Mouse (Mus musculus) stomach, embryonic 16.5 days (tissue): ENCODE measurements around the gene H2al1j. TPM values are rescaled to one million over a fixed set of nuclear protein-coding genes. Genes with fewer than 3 reads are reported as not detected.
"Not testable (repeated sequence)": the region's sequence is repeated elsewhere in the genome, so short reads cannot be mapped to it uniquely, and the experiment has no call there.

Experiments
- ATAC-seq: fragments of 200-750 bp; cut with Nextera tagmentation; 2 replicates; pipeline ENCODE4 v1.8.0; 2017; ENCODE audit warnings: moderate number of reproducible peaks, moderate TSS enrichment; ENCODE audit not compliant: insufficient read depth, low FRiP score
- H3K27ac ChIP-seq: fragments of 300-500 bp; sonication (generic); 2 replicates; pipeline ENCODE4 v1.5.1; 2014; ENCODE audit warnings: low read length
- H3K27me3 ChIP-seq: fragments of 300-500 bp; sonication (generic); 2 replicates; pipeline ENCODE4 v1.6.1; 2014; ENCODE audit warnings: low read length, control low read depth, mixed read lengths; ENCODE audit not compliant: control insufficient read depth, insufficient read depth
- H3K36me3 ChIP-seq: fragments of 300-500 bp; sonication (generic); 2 replicates; pipeline ENCODE4 v1.6.1; 2014; ENCODE audit warnings: low read length; ENCODE audit not compliant: control insufficient read depth, insufficient read depth
- H3K4me1 ChIP-seq: fragments of 300-500 bp; sonication (generic); 2 replicates; pipeline ENCODE4 v1.6.1; 2014; ENCODE audit warnings: low read length, control low read depth, mixed read lengths; ENCODE audit not compliant: control insufficient read depth, insufficient read depth
- H3K4me2 ChIP-seq: fragments of 300-500 bp; sonication (generic); 2 replicates; pipeline ENCODE4 v1.6.1; 2014; ENCODE audit warnings: low read depth, low read length, mixed read lengths
- H3K4me3 ChIP-seq: fragments of 300-500 bp; sonication (generic); replicated peaks from 2 replicates; pipeline ENCODE4 v1.5.1; 2014; ENCODE audit warnings: mild to moderate bottlenecking, low read length
- H3K9ac ChIP-seq: fragments of 300-500 bp; sonication (generic); 2 replicates; pipeline ENCODE4 v1.6.1; 2014; ENCODE audit warnings: low read length
- H3K9me3 ChIP-seq: fragments of 300-500 bp; sonication (generic); replicated peaks from 2 replicates; pipeline ENCODE4 v1.6.1; 2016; ENCODE audit warnings: low read length, control low read depth; ENCODE audit not compliant: control insufficient read depth
- WGBS: fragments of 180-500 bp; shearing (Covaris S2); extraction: QIAGEN DNeasy Blood & Tissue Kit; methylation state at CpG from one replicate; pipeline ENCODE4 v1.1.7; 2014; 5-methylcytosine and 5-hydroxymethylcytosine counted together
- polyA plus RNA-seq: library from polyadenylated mRNA; unstranded; fragments of >200 nt; fragmentation: Nextera tagmentation; extraction: Ambion mirVana; gene quantifications from 2 replicates; pipeline ENCODE4 v1.2.1, GENCODE M21; 2015

Gene H2al1j
- polyA plus RNA-seq, 1 experiment from 2014 or later: not detected

DNA sequence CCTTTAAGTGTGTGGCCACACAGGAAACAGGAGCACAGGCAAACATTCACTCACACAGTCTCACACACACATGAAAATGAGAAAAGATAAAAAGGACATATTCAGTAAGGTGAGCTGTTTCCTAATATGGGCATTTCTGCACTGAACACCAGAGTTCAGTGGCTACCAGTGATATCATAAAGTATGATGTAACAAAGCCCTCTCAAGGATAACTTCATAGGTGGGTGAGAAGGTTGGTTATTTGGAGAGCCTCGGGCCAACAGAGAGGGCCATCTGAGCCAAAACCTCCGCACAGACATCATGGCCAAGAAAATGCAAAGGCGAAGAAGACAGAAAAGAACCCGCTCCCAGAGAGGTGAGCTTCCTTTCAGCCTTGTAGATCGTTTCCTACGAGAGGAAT lies 12.8 kb upstream of the H2al1j start, which contains the start of gene H2al1f:
H2al1f (plus strand) TSS at position 301 of the 400 bp plus-strand sequence.
- ATAC-seq, H3K36me3 ChIP-seq, H3K4me1 ChIP-seq, H3K4me3 ChIP-seq, H3K9me3 ChIP-seq, H3K27ac ChIP-seq, H3K4me2 ChIP-seq, H3K27me3 ChIP-seq, H3K9ac ChIP-seq: not testable (repeated sequence)
- WGBS: no CpG with 5 or more reads among the region's 6 CpGs

DNA sequence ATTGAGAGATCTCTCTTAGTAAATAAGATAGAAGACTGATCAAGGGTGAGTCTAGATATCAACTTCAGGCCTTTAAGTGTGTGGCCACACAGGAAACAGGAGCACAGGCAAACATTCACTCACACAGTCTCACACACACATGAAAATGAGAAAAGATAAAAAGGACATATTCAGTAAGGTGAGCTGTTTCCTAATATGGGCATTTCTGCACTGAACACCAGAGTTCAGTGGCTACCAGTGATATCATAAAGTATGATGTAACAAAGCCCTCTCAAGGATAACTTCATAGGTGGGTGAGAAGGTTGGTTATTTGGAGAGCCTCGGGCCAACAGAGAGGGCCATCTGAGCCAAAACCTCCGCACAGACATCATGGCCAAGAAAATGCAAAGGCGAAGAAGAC lies 9.7 kb upstream of the H2al1j start, which contains the start of gene H2al1g:
H2al1g (plus strand) TSS at position 301 of the 400 bp plus-strand sequence.
- not testable (repeated sequence) for H3K4me1 ChIP-seq, H3K4me2 ChIP-seq, H3K27me3 ChIP-seq, H3K9me3 ChIP-seq, ATAC-seq, H3K27ac ChIP-seq, H3K36me3 ChIP-seq, H3K9ac ChIP-seq, H3K4me3 ChIP-seq
- WGBS: no CpG with 5 or more reads among the region's 3 CpGs

DNA sequence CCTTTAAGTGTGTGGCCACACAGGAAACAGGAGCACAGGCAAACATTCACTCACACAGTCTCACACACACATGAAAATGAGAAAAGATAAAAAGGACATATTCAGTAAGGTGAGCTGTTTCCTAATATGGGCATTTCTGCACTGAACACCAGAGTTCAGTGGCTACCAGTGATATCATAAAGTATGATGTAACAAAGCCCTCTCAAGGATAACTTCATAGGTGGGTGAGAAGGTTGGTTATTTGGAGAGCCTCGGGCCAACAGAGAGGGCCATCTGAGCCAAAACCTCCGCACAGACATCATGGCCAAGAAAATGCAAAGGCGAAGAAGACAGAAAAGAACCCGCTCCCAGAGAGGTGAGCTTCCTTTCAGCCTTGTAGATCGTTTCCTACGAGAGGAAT lies 6.4 kb upstream of the H2al1j start, which contains the start of gene H2al1h:
H2al1h (plus strand) TSS at position 301 of the 400 bp plus-strand sequence.
- H3K9ac ChIP-seq, H3K9me3 ChIP-seq, H3K4me2 ChIP-seq, H3K27me3 ChIP-seq, ATAC-seq, H3K4me1 ChIP-seq, H3K36me3 ChIP-seq, H3K27ac ChIP-seq, H3K4me3 ChIP-seq: not testable (repeated sequence)
- WGBS: no CpG with 5 or more reads among the region's 6 CpGs

DNA sequence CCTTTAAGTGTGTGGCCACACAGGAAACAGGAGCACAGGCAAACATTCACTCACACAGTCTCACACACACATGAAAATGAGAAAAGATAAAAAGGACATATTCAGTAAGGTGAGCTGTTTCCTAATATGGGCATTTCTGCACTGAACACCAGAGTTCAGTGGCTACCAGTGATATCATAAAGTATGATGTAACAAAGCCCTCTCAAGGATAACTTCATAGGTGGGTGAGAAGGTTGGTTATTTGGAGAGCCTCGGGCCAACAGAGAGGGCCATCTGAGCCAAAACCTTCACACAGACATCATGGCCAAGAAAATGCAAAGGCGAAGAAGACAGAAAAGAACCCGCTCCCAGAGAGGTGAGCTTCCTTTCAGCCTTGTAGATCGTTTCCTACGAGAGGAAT lies 3.3 kb upstream of the H2al1j start, which contains the start of gene H2al1i:
H2al1i (plus strand) TSS at position 301 of the 400 bp plus-strand sequence.
- not testable (repeated sequence) for H3K27ac ChIP-seq, ATAC-seq, H3K4me1 ChIP-seq, H3K9ac ChIP-seq, H3K4me3 ChIP-seq, H3K9me3 ChIP-seq, H3K4me2 ChIP-seq, H3K36me3 ChIP-seq, H3K27me3 ChIP-seq
- 88% methylated on average over 2 of the region's 5 CpGs for WGBS

DNA sequence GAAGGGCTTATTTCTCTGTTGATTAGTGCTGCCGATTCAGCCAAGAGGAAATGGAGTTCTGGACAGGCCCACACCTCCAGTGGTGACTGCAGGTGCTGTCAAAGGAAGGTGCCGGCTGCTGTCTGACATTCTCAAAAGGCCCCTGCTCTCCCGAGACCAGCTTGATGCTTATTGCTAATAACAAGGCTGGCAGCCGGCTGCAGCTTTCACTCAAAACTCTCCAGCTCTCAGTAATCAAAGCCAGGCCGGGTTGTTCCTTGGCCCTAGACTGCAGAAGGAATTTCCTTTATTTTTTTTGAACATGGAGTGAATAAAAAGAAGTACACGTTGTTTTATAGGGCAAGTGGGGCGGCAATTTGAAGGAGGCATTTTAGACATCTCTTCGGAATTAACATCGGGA lies 18.1 kb downstream of the H2al1j start:
- 62% methylated on average over 9 of the region's 9 CpGs for WGBS
- Histone ChIP-seq H3K9ac (no peak overlapping the region), H3K9me3 (no peaks in the 10 kb centered on the region), H3K36me3 (no peaks in the 10 kb centered on the region), H3K4me3 (no peak overlapping the region), H3K27me3 (peaks cover 5% of the 10 kb centered on the region; the same call in 1 of the 2 replicates), H3K27ac (no peak overlapping the region), H3K4me2 (no peak overlapping the region), H3K4me1 (no peaks in the 10 kb centered on the region)
- ATAC-seq: no peak

DNA sequence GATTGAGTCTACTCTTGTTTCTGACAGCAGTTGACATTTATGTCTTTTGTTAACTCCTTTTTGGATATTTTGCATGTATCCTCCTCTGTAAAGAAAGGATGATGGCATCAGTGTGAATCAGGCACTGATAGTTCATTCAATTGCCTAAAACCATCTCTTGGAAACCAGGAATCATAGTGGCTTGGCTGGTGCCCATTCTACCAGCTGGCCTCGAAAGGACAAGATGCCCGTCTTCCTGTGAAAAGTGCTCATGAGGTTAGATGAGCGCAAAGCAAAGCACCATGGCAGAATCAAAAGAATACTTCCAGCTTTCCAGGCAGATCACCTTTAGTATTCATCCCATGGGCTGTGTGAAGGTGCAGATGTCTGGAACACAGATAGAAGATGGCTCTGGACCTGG lies 19.1 kb downstream of the H2al1j start:
- Histone ChIP-seq H3K9ac (no peak overlapping the region), H3K4me1 (no peaks in the 10 kb centered on the region), H3K9me3 (no peaks in the 10 kb centered on the region), H3K27me3 (peaks cover 9% of the 10 kb centered on the region; the same call in 1 of the 2 replicates), H3K36me3 (no peaks in the 10 kb centered on the region), H3K27ac (no peak overlapping the region), H3K4me2 (no peak overlapping the region), H3K4me3 (no peak overlapping the region)
- no peak for ATAC-seq
- 87% methylated on average over 3 of the region's 3 CpGs for WGBS

DNA sequence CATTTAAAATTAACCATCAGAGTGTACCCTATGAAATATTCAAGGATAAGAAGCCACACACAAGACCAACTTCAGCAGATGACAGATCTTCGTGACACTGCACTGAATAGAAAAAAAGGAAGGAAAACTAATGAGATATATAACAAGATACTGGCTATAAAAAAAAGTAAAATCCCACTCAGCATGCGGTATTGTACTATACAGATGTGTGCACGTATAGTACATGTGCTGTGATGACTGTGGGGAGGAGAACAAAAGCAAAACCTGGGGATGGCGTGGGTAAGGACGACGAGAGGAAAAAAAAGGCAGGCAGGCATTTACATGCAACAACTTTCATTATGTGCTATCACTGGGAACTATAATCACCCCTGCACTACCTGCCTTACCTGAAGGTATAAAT lies 33.2 kb downstream of the H2al1j start:
- Histone ChIP-seq H3K27me3 (peaks cover 11% of the 10 kb centered on the region; the same call in 1 of the 2 replicates), H3K9me3 (no peaks in the 10 kb centered on the region), H3K9ac (no peak overlapping the region), H3K4me3 (no peak overlapping the region), H3K4me2 (no peak overlapping the region), H3K27ac (no peak overlapping the region), H3K4me1 (no peaks in the 10 kb centered on the region), H3K36me3 (no peaks in the 10 kb centered on the region)
- ATAC-seq: no peak
- 83% methylated on average over 6 of the region's 6 CpGs for WGBS

DNA sequence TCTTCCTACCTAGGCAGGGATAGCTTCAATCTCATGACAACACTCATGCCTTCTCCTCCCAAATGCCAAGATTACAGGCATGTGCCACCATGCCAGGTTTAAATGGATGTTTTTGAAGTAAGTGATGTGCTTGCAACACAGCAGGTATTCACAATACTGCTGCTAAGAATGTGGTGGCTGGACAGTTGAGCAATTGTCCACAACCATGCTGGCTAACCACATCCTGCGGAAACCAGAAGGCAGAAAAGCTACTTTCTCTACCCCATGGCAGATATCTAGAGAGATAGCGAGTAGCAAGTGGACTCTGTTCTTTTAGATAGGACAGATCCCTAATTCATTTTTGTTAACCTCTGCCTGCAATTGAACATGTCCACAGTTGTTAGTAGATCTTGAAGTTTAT lies 33.6 kb downstream of the H2al1j start:
- Histone ChIP-seq H3K27me3 (peaks cover 11% of the 10 kb centered on the region; the same call in 1 of the 2 replicates), H3K9me3 (no peaks in the 10 kb centered on the region), H3K36me3 (no peaks in the 10 kb centered on the region), H3K4me2 (no peak overlapping the region), H3K9ac (no peak overlapping the region), H3K4me3 (no peak overlapping the region), H3K27ac (no peak overlapping the region), H3K4me1 (no peaks in the 10 kb centered on the region)
- ATAC-seq: no peak
- WGBS: 81% methylated on average over 2 of the region's 2 CpGs

DNA sequence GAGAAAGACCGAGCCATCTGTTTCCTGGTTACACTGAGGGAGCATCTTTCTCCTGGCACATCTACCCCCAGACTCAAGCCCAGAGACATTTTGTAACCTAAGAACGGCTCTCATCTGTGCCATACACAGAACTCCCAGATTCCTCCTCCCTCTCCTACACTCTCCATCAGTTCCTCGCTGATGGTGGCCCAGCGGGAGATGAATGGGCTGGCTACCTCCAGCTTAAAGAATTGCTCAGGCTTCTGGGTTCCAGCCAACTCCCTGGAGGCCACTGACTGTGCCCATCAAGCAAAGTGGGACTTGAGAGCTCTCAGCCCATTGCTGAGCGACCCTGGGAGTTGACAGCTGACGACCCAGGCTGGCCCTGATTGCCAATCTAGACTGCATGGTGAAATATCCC lies 36.3 kb downstream of the H2al1j start:
- 70% methylated on average over 6 of the region's 6 CpGs for WGBS
- H3K4me1 ChIP-seq: no peaks in the 10 kb centered on the region
- H3K27ac ChIP-seq: no peak overlapping the region
- H3K9ac ChIP-seq: no peak overlapping the region
- no peak overlapping the region for H3K4me3 ChIP-seq
- H3K4me2 ChIP-seq: no peak overlapping the region
- no peaks in the 10 kb centered on the region for H3K9me3 ChIP-seq
- ATAC-seq: no peak
- no peaks in the 10 kb centered on the region for H3K36me3 ChIP-seq
- peaks cover 11% of the 10 kb centered on the region; the same call in 1 of the 2 replicates for H3K27me3 ChIP-seq
